Mouse (Mus musculus): ENCODE measurements around the gene Phc3. TPM values are rescaled to one million over a fixed set of nuclear protein-coding genes. Genes with fewer than 3 reads are reported as not detected.
A peak's percentile ranks its signal among the peaks of the same experiment; 100 is the strongest.

Gene Phc3
- 29.3 TPM for polyA plus RNA-seq (2021)

GRCm38 (mm10) chr3:30969104-30969581, at the start of gene Phc3:
Phc3 (minus strand) TSS chr3:30969415.
- ATAC-seq, result peak; percentile 66
- ChIA-PET CTCF (interaction anchor here (1.6 to 7.4 kb wide), 2 partner anchors 9 to 377 kb away, joined by 3 to 44 read pairs; no protein-coding TSS in a partner anchor), POLR2A (interaction anchor here (1.5 to 1.6 kb wide), 2 partner anchors 9 to 20 kb away, joined by 3 to 4 read pairs; no protein-coding TSS in a partner anchor)
- no peak for TF ChIP-seq CTCF (IDR thresholded peaks at IDR 0.05)
- in situ Hi-C loops (cut with MboI; ENCODE audit: low pct_unique_long_range_greater_than_20kb), result no loop called here
- H3K27me3 ChIP-seq, result no peaks in the 10 kb centered on the region
- peak; percentile 86 for DNase-seq (ENCODE audit: low read depth, low spot score)

- in situ Hi-C loops (cut with MboI; ENCODE audit: low pct_unique_long_range_greater_than_20kb), result no loop called here
- POLR2A ChIA-PET, result interaction anchor here (0.6 to 1.4 kb wide), 4 partner anchors 18 to 223 kb away, joined by 4 to 6 read pairs (median 4); partner anchors contain the start of gene Prkci
- no peaks in the 10 kb centered on the region for H3K27me3 ChIP-seq
- ATAC-seq (no peak), DNase-seq (ENCODE audit: low read depth, low spot score) (no peak)
- CTCF ChIA-PET, result interaction anchor here (1.0 to 4.7 kb wide), 7 partner anchors 8 to 322 kb away, joined by 3 to 62 read pairs (median 3); partner anchors contain the start of gene Prkci
- TF ChIP-seq CTCF (IDR thresholded peaks at IDR 0.05), result no peak
These were observed 48.4 kb upstream of the Phc3 start for GRCm38 (mm10) chr3:31017652-31018051.

GRCm38 (mm10) chr3:31016594-31017196, 47.5 kb upstream of the Phc3 start:
- ChIA-PET POLR2A (interaction anchor here (0.6 to 1.4 kb wide), 4 partner anchors 16 to 97 kb away, joined by 3 to 4 read pairs (median 4); partner anchors contain the start of gene Prkci), CTCF (interaction anchor here (0.7 to 4.7 kb wide), 12 partner anchors 9 to 63 kb away, joined by 3 to 62 read pairs (median 3); partner anchors contain the start of gene Prkci)
- TF ChIP-seq CTCF (IDR thresholded peaks at IDR 0.05), result peak; percentile 9
- DNase-seq (ENCODE audit: low read depth, low spot score), result no peak
- H3K27me3 ChIP-seq, result no peaks in the 10 kb centered on the region
- ATAC-seq, result peak; percentile 77
- in situ Hi-C loops (cut with MboI; ENCODE audit: low pct_unique_long_range_greater_than_20kb), result no loop called here

- DNase-seq (ENCODE audit: low read depth, low spot score) (no peak), ATAC-seq (no peak)
- TF ChIP-seq CTCF (IDR thresholded peaks at IDR 0.05), result no peak
- in situ Hi-C loops (cut with MboI; ENCODE audit: low pct_unique_long_range_greater_than_20kb), result no loop called here
- ChIA-PET POLR2A (interaction anchor here (0.7 to 1.2 kb wide), 3 partner anchors 15 to 48 kb away, joined by 3 to 5 read pairs (median 4); no protein-coding TSS in a partner anchor), CTCF (interaction anchor here (1.0 to 4.7 kb wide), 7 partner anchors 10 to 48 kb away, joined by 3 to 62 read pairs (median 3); partner anchors contain the start of gene Prkci)
- no peaks in the 10 kb centered on the region for H3K27me3 ChIP-seq
These were observed 46.6 kb upstream of the Phc3 start for GRCm38 (mm10) chr3:31015682-31016443.

GRCm38 (mm10) chr3:31014374-31014773, 45.2 kb upstream of the Phc3 start:
- CTCF ChIA-PET, result interaction anchor here (0.8 to 4.7 kb wide), 6 partner anchors 9 to 39 kb away, joined by 3 to 62 read pairs (median 4); partner anchors contain the start of gene Prkci
- POLR2A ChIA-PET, result interaction anchor here (1.2 kb wide), 1 partner anchor 15 kb away, joined by 5 read pairs; no protein-coding TSS in a partner anchor
- in situ Hi-C loops (cut with MboI; ENCODE audit: low pct_unique_long_range_greater_than_20kb), result no loop called here
- DNase-seq (ENCODE audit: low read depth, low spot score), result no peak
- TF ChIP-seq CTCF (IDR thresholded peaks at IDR 0.05), result no peak
- ATAC-seq, result peak; percentile 42
- H3K27me3 ChIP-seq, result no peaks in the 10 kb centered on the region

GRCm38 (mm10) chr3:31004320-31005209, 35.4 kb upstream of the Phc3 start:
- in situ Hi-C loops (cut with MboI; ENCODE audit: low pct_unique_long_range_greater_than_20kb), result no loop called here
- ChIA-PET POLR2A (interaction anchor here (0.6 kb wide), 1 partner anchor 395 kb away, joined by 3 read pairs; no protein-coding TSS in a partner anchor), CTCF (interaction anchor here (0.8 to 1.5 kb wide), 2 partner anchors 13 to 17 kb away, joined by 3 read pairs; no protein-coding TSS in a partner anchor)
- H3K27me3 ChIP-seq, result no peaks in the 10 kb centered on the region
- ATAC-seq (no peak), DNase-seq (ENCODE audit: low read depth, low spot score) (no peak)
- no peak for TF ChIP-seq CTCF (IDR thresholded peaks at IDR 0.05)

GRCm38 (mm10) chr3:31001048-31001676, 31.9 kb upstream of the Phc3 start:
- in situ Hi-C loops (cut with MboI; ENCODE audit: low pct_unique_long_range_greater_than_20kb), result no loop called here
- POLR2A ChIA-PET, result interaction anchor here (1.1 to 5.5 kb wide), 2 partner anchors 15 to 22 kb away, joined by 3 to 50 read pairs; no protein-coding TSS in a partner anchor
- no peak for TF ChIP-seq CTCF (IDR thresholded peaks at IDR 0.05)
- no peak for DNase-seq (ENCODE audit: low read depth, low spot score)
- no peak for ATAC-seq
- no peaks in the 10 kb centered on the region for H3K27me3 ChIP-seq
- CTCF ChIA-PET, result interaction anchor here (1.2 to 6.8 kb wide), 6 partner anchors 10 to 54 kb away, joined by 3 to 68 read pairs (median 6); no protein-coding TSS in a partner anchor

- in situ Hi-C loops (cut with MboI; ENCODE audit: low pct_unique_long_range_greater_than_20kb), result no loop called here
- POLR2A ChIA-PET, result interaction anchor here (0.5 to 5.5 kb wide), 7 partner anchors 15 to 47 kb away, joined by 3 to 50 read pairs (median 4); no protein-coding TSS in a partner anchor
- no peak for TF ChIP-seq CTCF (IDR thresholded peaks at IDR 0.05)
- H3K27me3 ChIP-seq, result no peaks in the 10 kb centered on the region
- peak; percentile 4 for ATAC-seq
- DNase-seq (ENCODE audit: low read depth, low spot score), result no peak
- CTCF ChIA-PET, result interaction anchor here (1.0 to 6.8 kb wide), 11 partner anchors 11 to 304 kb away, joined by 3 to 68 read pairs (median 4); no protein-coding TSS in a partner anchor
These were observed 30.8 kb upstream of the Phc3 start for GRCm38 (mm10) chr3:31000018-31000407.

All from Patski (cell line).